Mouse (Mus musculus): Measurements from ENCODE around the gene Igf2r. TPM values are rescaled to one million over a fixed set of nuclear protein-coding genes. Genes with fewer than 3 reads are reported as not detected.

The Igf2r gene
- polyA plus RNA-seq, 1 experiment from 2014 or later: 11.5 TPM

DNA sequence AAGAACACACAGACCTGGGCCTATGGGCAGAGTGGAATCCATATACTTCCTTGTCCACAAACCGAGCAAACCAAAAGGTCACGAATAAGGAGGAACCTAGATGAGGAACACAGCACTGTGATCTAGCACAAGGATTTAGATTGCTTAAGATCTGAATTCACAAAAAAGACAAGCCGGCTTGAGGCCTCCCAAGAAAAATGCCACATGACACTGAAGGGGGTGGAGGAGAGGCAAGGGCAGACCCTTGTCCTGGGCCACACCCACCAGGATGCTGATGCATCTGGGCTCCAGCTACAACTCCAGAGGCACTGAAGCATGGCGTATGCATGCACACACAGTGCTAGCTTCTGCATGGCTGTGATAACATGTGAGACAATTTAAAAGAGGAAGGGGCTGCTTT, 14.3 kb downstream of the Igf2r start:
- H3K4me1 ChIP-seq (replicated peaks): peaks cover 64% of the 10 kb centered on the region
- H3K4me3 ChIP-seq: no peak overlapping the region
- H3K4me2 ChIP-seq: no peak overlapping the region
- ATAC-seq (ENCODE audit: low read depth): no peak
- no peaks in the 10 kb centered on the region for H3K9me3 ChIP-seq
- H3K9ac ChIP-seq: no peak overlapping the region
- no peaks in the 10 kb centered on the region for H3K36me3 ChIP-seq
- no peak overlapping the region for H3K27ac ChIP-seq (replicated peaks)
- no peaks in the 10 kb centered on the region for H3K27me3 ChIP-seq
- 94% methylated on average over 4 of the region's 4 CpGs for WGBS

DNA sequence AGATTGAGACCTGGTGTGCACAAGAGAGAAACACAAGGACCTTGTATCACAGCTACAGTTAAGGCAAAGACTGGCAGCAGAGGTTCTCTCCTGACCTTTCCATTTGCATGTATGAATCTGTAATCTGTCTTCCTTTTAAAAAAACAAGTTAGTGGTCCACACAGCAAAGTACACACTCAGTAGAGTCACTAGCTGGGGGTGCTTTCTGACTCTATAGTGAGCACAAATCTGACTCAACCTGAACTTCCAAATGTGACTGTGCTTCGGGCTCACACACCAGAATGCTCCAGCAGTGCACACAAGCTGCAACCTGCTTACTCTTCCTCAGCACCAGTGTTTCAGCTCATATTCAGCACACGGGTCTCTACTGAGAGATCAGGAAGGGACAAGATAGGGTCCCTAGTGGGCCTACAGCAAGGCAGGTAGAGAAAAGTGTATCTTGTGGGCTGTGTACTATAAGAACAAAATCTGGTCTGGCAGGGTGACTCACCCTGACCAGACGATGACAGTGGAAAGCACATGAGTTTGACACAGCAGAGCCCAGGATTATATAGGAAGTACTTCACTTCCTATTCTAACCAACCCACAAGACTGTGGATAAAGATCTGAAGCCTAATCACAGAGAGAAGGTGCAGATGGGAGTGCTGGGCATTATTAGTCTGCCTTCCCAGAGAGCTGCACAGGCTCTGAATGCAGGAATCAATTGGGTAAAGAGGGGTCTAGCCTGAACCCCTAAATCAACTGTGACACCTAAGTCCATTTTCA, 15.0 kb downstream of the Igf2r start:
- no peak overlapping the region for H3K9ac ChIP-seq
- H3K4me2 ChIP-seq: no peak overlapping the region
- 88% methylated on average over 3 of the region's 3 CpGs for WGBS
- no peak for ATAC-seq (ENCODE audit: low read depth)
- no peak overlapping the region for H3K27ac ChIP-seq (replicated peaks)
- no peaks in the 10 kb centered on the region for H3K9me3 ChIP-seq
- no peaks in the 10 kb centered on the region for H3K36me3 ChIP-seq
- H3K4me3 ChIP-seq: no peak overlapping the region
- H3K27me3 ChIP-seq: no peaks in the 10 kb centered on the region
- peaks cover 63% of the 10 kb centered on the region for H3K4me1 ChIP-seq (replicated peaks)

DNA sequence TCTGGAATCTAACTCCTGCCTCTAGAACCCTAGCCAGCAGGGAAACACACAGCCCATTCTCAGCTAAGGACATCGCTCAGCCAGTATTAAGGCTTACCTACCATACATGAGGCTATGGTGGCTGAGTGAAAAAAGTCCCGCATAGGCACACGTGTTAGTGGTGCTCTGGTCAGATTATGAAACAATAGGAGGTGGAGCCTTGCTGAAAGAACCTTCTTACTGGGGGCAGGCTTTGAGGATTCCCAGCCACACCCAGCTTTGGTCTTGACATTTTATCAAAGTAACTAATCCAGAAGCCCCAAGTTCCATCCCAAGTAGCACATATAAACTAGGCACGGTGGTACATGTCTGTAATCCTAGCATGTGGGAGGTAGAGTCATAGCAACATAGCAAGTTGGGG, 16.4 kb downstream of the Igf2r start:
- no peaks in the 10 kb centered on the region for H3K27me3 ChIP-seq
- H3K9ac ChIP-seq: no peak overlapping the region
- H3K4me3 ChIP-seq: no peak overlapping the region
- ATAC-seq (ENCODE audit: low read depth): no peak
- no peak overlapping the region for H3K4me2 ChIP-seq
- no peaks in the 10 kb centered on the region for H3K9me3 ChIP-seq
- H3K36me3 ChIP-seq: no peaks in the 10 kb centered on the region
- WGBS: 80% methylated on average over 4 of the region's 4 CpGs
- H3K4me1 ChIP-seq (replicated peaks): peaks cover 54% of the 10 kb centered on the region
- H3K27ac ChIP-seq (replicated peaks): no peak overlapping the region

DNA sequence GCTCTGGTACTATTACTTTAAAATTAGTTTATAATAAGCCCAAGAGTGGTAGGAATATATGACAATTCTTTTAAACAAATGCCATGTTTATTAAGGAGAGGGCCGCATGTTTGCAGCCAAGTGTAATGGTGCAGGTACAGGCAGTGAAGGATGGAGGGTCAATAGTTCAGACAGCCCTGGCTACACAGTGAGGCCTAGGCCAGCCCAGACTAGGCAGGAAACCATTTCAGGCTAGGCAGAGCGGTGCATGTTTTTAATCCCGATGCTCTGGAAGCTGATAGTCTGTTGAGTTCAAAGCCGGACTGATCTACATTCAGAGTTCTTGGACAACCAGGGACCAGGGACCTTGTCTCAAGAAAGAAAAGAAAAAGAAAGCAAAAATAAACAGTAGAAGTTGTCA, 17.8 kb downstream of the Igf2r start:
- peaks cover 48% of the 10 kb centered on the region for H3K4me1 ChIP-seq (replicated peaks)
- H3K9ac ChIP-seq: no peak overlapping the region
- no peaks in the 10 kb centered on the region for H3K9me3 ChIP-seq
- no peak overlapping the region for H3K27ac ChIP-seq (replicated peaks)
- 66% methylated on average over 4 of the region's 4 CpGs for WGBS
- peak; percentile 47 for ATAC-seq (ENCODE audit: low read depth)
- H3K4me2 ChIP-seq: no peak overlapping the region
- H3K36me3 ChIP-seq: 0 out of 2 replicates have a peak, but pooled peaks cover 4% of the 10 kb centered on the region
- no peak overlapping the region for H3K4me3 ChIP-seq
- H3K27me3 ChIP-seq: no peaks in the 10 kb centered on the region

DNA sequence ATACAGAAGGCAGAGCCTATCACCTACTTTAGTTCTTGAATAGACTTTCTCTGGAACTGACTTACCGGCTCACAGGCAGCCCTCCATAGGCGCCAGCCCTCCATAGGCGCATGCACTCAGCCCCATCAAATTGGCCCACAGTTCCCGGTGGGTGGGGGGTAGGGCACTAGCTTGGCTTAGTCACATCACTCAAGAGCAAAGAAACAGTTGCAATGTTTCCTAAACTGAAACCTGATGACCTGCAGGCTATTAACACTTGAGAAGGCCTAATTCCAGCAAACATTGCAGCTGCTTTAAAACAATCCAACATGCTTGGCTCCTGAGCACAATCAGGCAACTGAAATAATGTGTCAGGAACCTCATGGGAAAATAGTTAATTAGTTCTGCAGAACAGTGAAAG, 18.2 kb downstream of the Igf2r start:
- 39% methylated on average over 4 of the region's 4 CpGs for whole genome bisulfite sequencing
- peaks cover 48% of the 10 kb centered on the region for H3K4me1 ChIP-seq (replicated peaks)
- H3K27me3 ChIP-seq: no peaks in the 10 kb centered on the region
- peaks cover 6% of the 10 kb centered on the region; the same call in 1 of the 2 replicates for H3K36me3 ChIP-seq
- H3K9ac ChIP-seq: no peak overlapping the region
- H3K27ac ChIP-seq (replicated peaks): no peak overlapping the region; the same call in 1 of the 2 replicates
- no peak overlapping the region for H3K4me2 ChIP-seq
- no peaks in the 10 kb centered on the region for H3K9me3 ChIP-seq
- no peak; the same call in 1 of the 2 replicates for ATAC-seq (ENCODE audit: low read depth)
- H3K4me3 ChIP-seq: no peak overlapping the region

DNA sequence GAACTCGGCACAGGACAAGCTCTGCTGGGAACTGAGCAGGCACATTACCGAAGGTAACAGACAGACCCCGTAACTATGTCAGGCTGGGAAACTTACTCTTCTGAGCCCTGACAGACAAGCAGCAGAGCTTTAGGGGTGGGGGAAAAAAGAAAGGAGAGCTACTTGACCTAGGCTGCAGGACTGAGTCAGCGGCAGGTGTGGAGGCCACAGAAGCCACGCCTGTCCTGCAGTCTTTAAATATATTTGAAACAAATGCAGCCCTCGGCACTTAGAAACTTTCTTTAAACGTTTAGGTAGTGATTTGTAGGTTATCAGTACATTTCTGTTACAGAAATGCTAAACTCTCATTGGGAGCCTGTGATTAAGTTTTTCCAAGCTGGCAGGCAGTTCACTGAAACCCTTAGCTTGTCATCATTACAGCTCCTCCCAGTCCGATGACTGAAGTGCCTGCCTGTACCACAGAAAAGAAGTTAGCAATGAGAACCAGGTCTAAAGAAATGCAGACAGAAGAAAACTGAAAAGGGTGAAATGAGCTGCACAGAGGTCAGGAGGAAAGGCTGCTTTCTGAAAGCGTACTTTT, 18.8 kb downstream of the Igf2r start:
- peaks cover 48% of the 10 kb centered on the region for H3K4me1 ChIP-seq (replicated peaks)
- H3K4me2 ChIP-seq: no peak overlapping the region
- no peaks in the 10 kb centered on the region for H3K27me3 ChIP-seq
- no peaks in the 10 kb centered on the region for H3K9me3 ChIP-seq
- no peak overlapping the region; the same call in 1 of the 2 replicates for H3K27ac ChIP-seq (replicated peaks)
- H3K36me3 ChIP-seq: peaks cover 11% of the 10 kb centered on the region
- no peak overlapping the region for H3K4me3 ChIP-seq
- WGBS: 62% methylated on average over 9 of the region's 9 CpGs
- ATAC-seq (ENCODE audit: low read depth): no peak
- 0 out of 2 replicates have a peak overlapping the region, but pooled peaks have one; percentile 9 for H3K9ac ChIP-seq

DNA sequence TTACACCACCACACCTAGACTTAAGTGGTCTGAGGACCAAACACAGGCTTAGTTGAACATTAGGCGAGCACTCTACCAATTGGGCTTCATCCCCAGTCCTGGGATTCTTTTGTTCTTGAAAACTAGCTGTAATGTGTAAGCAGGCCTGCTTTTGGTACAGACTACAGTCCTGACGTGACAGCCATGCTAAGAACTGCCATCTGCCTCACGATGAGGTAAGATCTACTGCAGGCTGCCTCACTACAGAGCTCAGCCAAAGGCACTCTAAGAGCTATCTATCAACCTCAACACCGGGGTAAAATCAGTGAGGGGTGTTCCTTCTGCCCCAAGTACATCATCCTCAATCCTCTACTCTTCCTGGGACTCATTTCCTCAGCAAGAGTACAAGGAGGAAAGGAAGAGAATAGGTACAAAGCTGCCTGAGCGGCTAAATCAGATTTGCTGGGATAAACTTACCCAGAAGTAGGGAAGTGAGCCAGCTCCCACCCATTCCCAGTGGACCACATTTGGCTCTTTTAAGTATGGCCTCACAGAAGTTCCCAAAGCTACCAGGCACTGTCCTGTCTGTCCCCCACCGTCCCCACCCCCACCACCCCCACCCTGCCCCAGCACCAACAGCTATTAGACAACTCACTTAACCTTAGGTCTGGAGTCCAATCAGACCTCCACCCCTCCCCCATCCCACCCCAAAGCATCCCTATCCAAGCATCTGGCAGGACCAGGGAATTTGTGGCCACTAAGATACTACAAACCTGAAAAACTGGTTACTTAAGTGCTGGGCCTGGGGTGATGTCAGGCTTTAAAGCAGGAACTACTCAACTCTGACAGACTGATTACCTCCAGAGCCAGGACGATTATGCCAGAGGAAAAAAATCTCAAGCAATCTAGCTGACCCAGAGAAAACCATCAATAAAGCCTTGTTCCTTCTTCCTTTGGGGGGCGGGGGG, 19.8 kb downstream of the Igf2r start:
- H3K36me3 ChIP-seq: peaks cover 20% of the 10 kb centered on the region
- H3K27me3 ChIP-seq: no peaks in the 10 kb centered on the region
- peaks cover 40% of the 10 kb centered on the region for H3K4me1 ChIP-seq (replicated peaks)
- no peak overlapping the region for H3K27ac ChIP-seq (replicated peaks)
- no peaks in the 10 kb centered on the region for H3K9me3 ChIP-seq
- H3K4me2 ChIP-seq: no peak overlapping the region
- ATAC-seq (ENCODE audit: low read depth): no peak
- H3K9ac ChIP-seq: no peak overlapping the region
- no peak overlapping the region for H3K4me3 ChIP-seq
- WGBS: 40% methylated on average over 8 of the region's 8 CpGs

DNA sequence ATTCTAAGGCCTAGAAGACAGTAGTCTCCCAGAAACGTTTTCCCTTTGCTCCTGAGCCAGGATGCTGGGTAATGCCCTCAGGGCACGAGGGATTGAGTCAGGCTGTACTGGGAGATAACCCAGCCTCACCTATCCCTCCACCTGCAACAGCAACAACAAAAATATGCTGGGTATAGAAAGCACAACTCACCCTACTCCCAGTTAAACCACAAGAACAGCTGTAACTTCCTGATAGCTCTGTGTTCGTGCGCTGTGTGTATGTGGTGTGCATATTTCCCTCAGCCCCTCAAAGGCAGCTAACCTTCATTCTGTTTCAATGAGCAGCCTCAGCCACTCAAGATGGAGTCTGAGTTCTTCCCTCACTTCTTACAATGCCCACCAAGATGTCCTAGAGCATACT, 23.7 kb downstream of the Igf2r start:
- 84% methylated on average over 4 of the region's 4 CpGs for WGBS

DNA sequence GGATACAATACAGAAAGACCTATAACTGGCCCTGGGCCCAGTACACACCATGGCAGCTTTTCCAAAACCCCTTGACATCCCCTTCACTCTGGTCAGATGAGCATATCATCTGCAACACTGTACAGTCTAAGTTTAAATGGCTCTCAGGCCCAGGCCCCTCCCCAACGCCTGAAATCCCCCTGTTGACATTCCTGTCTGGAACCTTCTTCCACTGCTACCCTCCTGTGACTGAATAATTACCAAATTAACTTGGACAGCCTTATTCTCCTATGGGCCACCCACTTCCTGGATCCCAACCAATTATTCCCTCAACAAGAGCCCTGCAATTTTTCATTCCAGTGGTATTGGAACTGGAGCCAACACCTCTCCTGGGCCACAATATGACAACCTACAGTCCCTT, 25.4 kb downstream of the Igf2r start:
- Histone ChIP-seq H3K27me3 (no peaks in the 10 kb centered on the region), H3K9ac (no peak overlapping the region), H3K9me3 (peaks cover 34% of the 10 kb centered on the region), H3K27ac (replicated peaks) (no peak overlapping the region), H3K4me1 (replicated peaks) (peaks cover 6% of the 10 kb centered on the region), H3K4me3 (no peak overlapping the region), H3K36me3 (peaks cover 72% of the 10 kb centered on the region), H3K4me2 (no peak overlapping the region)
- WGBS: 69% methylated on average over 1 of the region's 1 CpGs
- ATAC-seq (ENCODE audit: low read depth): no peak

More for the DNA sequence above, 23.7 kb downstream of the Igf2r start:
- ATAC-seq (ENCODE audit: low read depth): no peak
- Histone ChIP-seq H3K4me3 (no peak overlapping the region), H3K9ac (no peak overlapping the region), H3K27ac (replicated peaks) (no peak overlapping the region), H3K27me3 (no peaks in the 10 kb centered on the region), H3K4me2 (no peak overlapping the region), H3K4me1 (replicated peaks) (peaks cover 22% of the 10 kb centered on the region), H3K36me3 (peaks cover 57% of the 10 kb centered on the region), H3K9me3 (peaks cover 33% of the 10 kb centered on the region)

DNA sequence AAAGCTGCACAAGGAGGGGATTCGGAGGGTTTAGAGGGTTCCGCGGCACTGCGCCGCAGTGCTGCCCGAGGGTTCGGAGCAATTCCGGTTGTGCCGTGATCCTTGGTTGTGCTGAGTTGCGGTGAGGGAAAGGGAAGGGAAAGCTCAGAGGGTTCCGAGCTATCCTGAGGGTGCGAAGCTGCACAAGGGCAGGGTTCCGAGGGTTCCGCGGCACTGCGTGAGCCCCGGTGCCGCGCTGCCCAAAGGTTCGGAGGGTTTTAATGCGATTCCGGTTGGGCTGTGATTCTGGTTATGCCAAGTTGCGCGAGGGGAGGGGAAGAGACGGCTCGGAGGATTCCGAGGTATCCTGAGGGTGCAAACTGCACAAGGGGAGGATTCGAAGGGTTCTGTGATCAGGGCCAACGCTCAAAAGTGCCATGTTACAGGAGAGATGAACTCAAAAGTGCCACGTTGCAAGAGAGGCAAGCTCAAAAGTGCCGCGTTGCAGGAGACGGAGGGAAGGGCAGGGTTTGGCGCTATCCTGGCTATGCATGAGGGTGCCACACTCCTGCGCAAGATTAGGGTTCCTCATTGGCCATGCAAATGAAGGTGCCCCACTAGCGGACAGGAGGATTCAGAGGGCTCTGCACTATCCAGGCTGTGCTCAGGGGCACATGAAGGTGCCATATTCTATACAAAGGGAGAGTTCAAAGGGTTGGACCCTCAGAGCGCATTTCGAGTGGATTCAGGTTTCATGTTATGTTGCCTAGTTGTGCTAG, 27.1 kb downstream of the Igf2r start:
- H3K4me2 ChIP-seq: peak overlapping the region; percentile 62
- peaks cover 86% of the 10 kb centered on the region for H3K36me3 ChIP-seq
- H3K4me1 ChIP-seq (replicated peaks): peaks cover 5% of the 10 kb centered on the region; the same call in 1 of the 2 replicates
- peak; percentile 44; the same call in 1 of the 2 replicates for ATAC-seq (ENCODE audit: low read depth)
- WGBS: 58% methylated on average over 38 of the region's 38 CpGs
- peak overlapping the region; percentile 65 for H3K9ac ChIP-seq
- H3K27ac ChIP-seq (replicated peaks): no peak overlapping the region; the same call in 1 of the 2 replicates
- H3K9me3 ChIP-seq: peaks cover 34% of the 10 kb centered on the region
- H3K4me3 ChIP-seq: peak overlapping the region; percentile 47
- H3K27me3 ChIP-seq: no peaks in the 10 kb centered on the region

DNA sequence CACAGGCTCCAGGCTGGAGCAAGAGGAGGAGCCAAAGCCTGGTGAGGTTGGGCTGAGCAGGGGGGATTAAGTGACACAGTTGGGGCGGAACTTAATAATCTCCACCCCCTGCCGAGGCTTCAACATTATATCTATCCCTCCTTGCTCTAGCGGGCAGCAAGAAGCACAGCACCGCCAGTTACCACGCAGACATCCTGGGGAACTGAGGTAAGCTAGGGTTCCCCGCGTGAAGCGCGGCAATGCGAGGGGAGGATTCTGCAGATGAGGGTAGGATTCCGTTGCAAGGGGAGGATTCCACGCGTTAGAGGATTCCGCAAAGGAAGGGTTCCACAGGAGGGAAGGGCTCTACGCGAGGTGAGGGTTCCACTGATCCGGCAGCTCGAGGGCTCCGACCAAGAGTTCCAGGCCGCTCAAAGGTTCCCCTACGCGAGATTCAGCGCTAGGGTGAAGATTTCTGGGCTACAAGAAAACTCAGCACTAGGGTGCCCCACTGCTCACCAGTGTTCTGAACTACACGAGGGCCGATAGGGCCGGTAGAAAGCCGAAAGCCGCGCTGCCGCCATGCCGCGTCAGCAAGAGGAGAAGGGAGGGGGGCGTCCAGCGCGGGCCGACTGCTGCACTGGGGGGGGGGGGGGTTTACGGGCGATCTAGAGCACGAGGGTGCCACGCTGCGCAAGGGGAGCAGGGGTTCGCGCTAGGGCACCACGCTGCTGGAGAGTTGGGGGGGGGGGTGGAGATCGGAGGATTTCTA, 28.1 kb downstream of the Igf2r start:
- H3K4me1 ChIP-seq (replicated peaks): peaks cover 5% of the 10 kb centered on the region; the same call in 1 of the 2 replicates
- ATAC-seq (ENCODE audit: low read depth): peak; percentile 77
- peak overlapping the region; percentile 62 for H3K4me2 ChIP-seq
- H3K36me3 ChIP-seq: peaks cover 86% of the 10 kb centered on the region
- no peaks in the 10 kb centered on the region for H3K27me3 ChIP-seq
- WGBS: 50% methylated on average over 44 of the region's 45 CpGs
- peak overlapping the region; percentile 47 for H3K4me3 ChIP-seq
- peak overlapping the region; percentile 74 for H3K27ac ChIP-seq (replicated peaks)
- H3K9ac ChIP-seq: peak overlapping the region; percentile 65
- peaks cover 34% of the 10 kb centered on the region for H3K9me3 ChIP-seq
